Mouse (Mus musculus) neural tube, embryonic 11.5 days (tissue): ENCODE results near the gene Cyth1. TPM values are rescaled to one million over a fixed set of nuclear protein-coding genes. Genes with fewer than 3 reads are reported as not detected.

Experiments used
- ATAC-seq: fragments of 200-750 bp; cut with Nextera tagmentation; 2 replicates; pipeline ENCODE4 v1.8.0; 2017; ENCODE audit warnings: moderate number of reproducible peaks, mild to moderate bottlenecking, moderate TSS enrichment, moderate library complexity; ENCODE audit not compliant: insufficient read depth, low FRiP score, low TSS enrichment
- DNase-seq: peaks from one replicate; pipeline ENCODE4 v3.0.0-alpha.2; 2015; ENCODE audit warnings: low spot score
- H3K27ac ChIP-seq: fragments of 300-500 bp; sonication (generic); 2 replicates; pipeline ENCODE4 v1.5.1; 2014; ENCODE audit warnings: low read depth, mild to moderate bottlenecking, low read length
- H3K27me3 ChIP-seq: fragments of 300-500 bp; sonication (generic); 2 replicates; pipeline ENCODE4 v1.6.1; 2014; ENCODE audit warnings: mild to moderate bottlenecking, low read length, mixed read lengths; ENCODE audit not compliant: control insufficient read depth, insufficient read depth
- H3K36me3 ChIP-seq: fragments of 300-500 bp; sonication (generic); 2 replicates; pipeline ENCODE4 v1.6.1; 2014; ENCODE audit warnings: mild to moderate bottlenecking, low read length, moderate library complexity, mixed read lengths; ENCODE audit not compliant: control insufficient read depth, insufficient read depth
- H3K4me1 ChIP-seq: fragments of 300-500 bp; sonication (generic); 2 replicates; pipeline ENCODE4 v1.6.1; 2014; ENCODE audit warnings: low read length, mixed read lengths; ENCODE audit not compliant: control insufficient read depth, insufficient read depth
- H3K4me2 ChIP-seq: fragments of 300-500 bp; sonication (generic); 2 replicates; pipeline ENCODE4 v1.6.1; 2014; ENCODE audit warnings: low read depth, mild to moderate bottlenecking, moderate library complexity
- H3K4me3 ChIP-seq: fragments of 300-500 bp; sonication (generic); 2 replicates; pipeline ENCODE4 v1.5.1; 2014; ENCODE audit warnings: low read depth, low read length
- H3K9ac ChIP-seq: fragments of 300-500 bp; sonication (generic); 2 replicates; pipeline ENCODE4 v1.6.1; 2014; ENCODE audit warnings: mild to moderate bottlenecking, low read length
- H3K9me3 ChIP-seq: fragments of 300-500 bp; sonication (generic); 2 replicates; pipeline ENCODE4 v1.6.1; 2016; ENCODE audit warnings: low read length; ENCODE audit not compliant: control insufficient read depth
- WGBS: fragments of 180-500 bp; shearing (Covaris S2); extraction: QIAGEN DNeasy Blood & Tissue Kit; methylation state at CpG from one replicate; pipeline ENCODE4 v1.1.7; 2014; 5-methylcytosine and 5-hydroxymethylcytosine counted together
- polyA plus RNA-seq: library from polyadenylated mRNA; unstranded; fragments of >200 nt; fragmentation: Nextera tagmentation; extraction: Ambion mirVana; gene quantifications from 2 replicates; pipeline ENCODE4 v1.2.1, GENCODE M21; 2014

The Cyth1 gene
- polyA plus RNA-seq, 1 experiment from 2014 or later, result 15.8 TPM

DNA sequence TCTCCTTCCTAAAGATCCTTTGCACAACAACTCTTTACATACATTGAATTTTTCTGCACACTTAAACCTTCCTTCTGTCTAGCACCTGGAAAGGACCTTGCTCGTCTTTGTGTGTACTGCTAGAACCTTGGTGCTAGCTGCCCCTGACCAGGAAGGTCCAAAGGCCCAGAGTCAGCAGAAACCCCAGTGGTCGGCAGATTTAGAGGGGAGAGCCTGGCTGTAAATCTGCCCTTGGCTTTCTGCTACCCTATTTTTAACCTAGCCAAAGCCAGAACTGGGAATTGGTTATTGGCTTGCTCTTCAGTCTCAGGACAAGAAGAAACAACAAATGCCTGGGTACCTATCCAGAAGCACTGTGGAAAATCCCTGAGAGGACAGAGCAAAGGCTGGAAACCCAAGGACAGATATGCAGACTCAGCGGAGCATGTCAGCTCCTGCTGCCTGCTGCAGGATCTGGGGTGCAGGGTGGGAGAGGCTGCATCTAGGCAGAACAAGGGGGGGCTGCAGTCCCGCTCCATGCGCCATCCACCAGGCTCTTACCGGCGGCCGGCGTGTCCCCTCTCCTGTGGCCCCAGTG is 46.5 kb downstream of the Cyth1 start:
- H3K27me3 ChIP-seq, result no peaks in the 10 kb centered on the region
- H3K9ac ChIP-seq, result peak overlapping the region; percentile 75
- peak; percentile 50; the same call in 1 of the 2 replicates for ATAC-seq
- peak overlapping the region; percentile 42 for H3K4me3 ChIP-seq
- H3K4me2 ChIP-seq, result peak overlapping the region; percentile 67
- WGBS, result 12% methylated on average over 9 of the region's 9 CpGs
- peaks cover 52% of the 10 kb centered on the region for H3K4me1 ChIP-seq
- no peaks in the 10 kb centered on the region for H3K36me3 ChIP-seq
- no peaks in the 10 kb centered on the region for H3K9me3 ChIP-seq
- DNase-seq, result no peak
- H3K27ac ChIP-seq, result peak overlapping the region; percentile 90

DNA sequence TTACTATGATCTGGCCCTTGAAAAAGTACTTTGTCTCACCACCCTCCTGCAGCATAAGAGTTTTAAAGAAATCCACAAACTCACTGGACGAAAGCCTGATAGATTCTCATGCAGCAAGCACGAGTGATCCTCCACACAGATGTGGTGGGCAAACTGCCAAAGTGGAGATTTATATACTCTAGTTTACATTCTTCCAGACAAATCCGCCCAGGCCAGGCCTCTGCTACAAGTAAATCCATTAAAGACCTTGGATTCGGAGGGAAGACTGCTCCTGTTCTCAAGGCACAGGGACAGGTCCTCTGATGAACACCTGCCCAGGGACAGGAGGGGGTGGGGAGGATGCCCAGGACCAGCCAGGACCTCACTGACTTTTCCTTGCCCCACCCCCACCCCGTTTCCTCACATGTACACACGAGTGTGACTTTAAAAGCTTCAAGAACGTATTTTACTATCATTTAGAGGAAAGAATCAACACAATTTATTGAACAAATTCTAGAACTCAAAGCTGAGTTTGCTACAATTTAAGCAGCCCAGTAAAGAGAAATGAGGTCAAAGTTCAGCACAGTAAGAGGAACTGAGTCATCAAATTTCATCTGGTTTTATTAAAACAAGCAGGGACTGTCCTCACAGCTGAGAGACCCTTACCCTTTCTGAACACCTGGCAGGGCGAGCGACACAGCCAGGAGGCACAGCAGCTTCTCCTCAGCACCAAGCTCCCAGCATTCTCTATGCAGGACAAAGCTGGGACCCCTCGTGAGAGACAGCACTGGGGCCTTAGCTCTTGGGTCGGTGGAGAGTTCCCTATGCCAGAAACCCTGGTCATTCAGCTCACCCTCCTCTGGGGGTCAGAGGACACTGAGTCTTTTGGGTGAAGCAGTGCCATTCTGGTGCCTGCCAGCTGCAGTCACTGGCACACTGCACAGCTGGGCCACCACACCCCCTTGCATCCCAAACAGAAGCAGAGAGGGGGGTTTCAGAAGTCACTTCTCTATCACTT is 47.3 kb downstream of the Cyth1 start:
- 38% methylated on average over 11 of the region's 11 CpGs for WGBS
- H3K4me2 ChIP-seq, result peak overlapping the region; percentile 67
- no peaks in the 10 kb centered on the region for H3K27me3 ChIP-seq
- H3K9ac ChIP-seq, result peak overlapping the region; percentile 75
- no peaks in the 10 kb centered on the region for H3K36me3 ChIP-seq
- H3K27ac ChIP-seq, result peak overlapping the region; percentile 90
- DNase-seq, result no peak
- H3K9me3 ChIP-seq, result no peaks in the 10 kb centered on the region
- ATAC-seq, result no peak
- H3K4me3 ChIP-seq, result peak overlapping the region; percentile 42; the same call in 1 of the 2 replicates
- H3K4me1 ChIP-seq, result peaks cover 60% of the 10 kb centered on the region

DNA sequence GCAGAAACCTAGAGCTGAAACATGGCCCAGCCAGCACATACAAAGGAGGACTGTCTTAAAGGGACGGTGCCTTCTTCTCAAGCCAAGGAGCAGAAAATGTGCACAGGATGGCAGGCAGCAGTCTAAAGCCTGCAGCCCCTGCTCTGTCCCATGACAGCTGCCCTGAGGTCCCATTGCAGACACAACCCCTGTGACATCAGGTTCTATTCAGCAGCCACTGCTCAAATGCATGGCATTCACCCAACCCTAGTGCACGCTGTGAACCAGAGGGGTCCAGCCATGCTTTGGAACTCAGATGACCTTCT is 50.1 kb downstream of the Cyth1 start:
- H3K27ac ChIP-seq, result peak overlapping the region; percentile 28
- no peaks in the 10 kb centered on the region for H3K36me3 ChIP-seq
- DNase-seq (peak; percentile 24), ATAC-seq (no peak)
- H3K4me1 ChIP-seq, result peaks cover 55% of the 10 kb centered on the region
- no peak overlapping the region for H3K4me3 ChIP-seq
- H3K27me3 ChIP-seq, result no peaks in the 10 kb centered on the region
- H3K9me3 ChIP-seq, result no peaks in the 10 kb centered on the region
- H3K4me2 ChIP-seq, result peak overlapping the region; percentile 15
- H3K9ac ChIP-seq, result peak overlapping the region; percentile 1
- WGBS, result 40% methylated on average over 2 of the region's 2 CpGs

DNA sequence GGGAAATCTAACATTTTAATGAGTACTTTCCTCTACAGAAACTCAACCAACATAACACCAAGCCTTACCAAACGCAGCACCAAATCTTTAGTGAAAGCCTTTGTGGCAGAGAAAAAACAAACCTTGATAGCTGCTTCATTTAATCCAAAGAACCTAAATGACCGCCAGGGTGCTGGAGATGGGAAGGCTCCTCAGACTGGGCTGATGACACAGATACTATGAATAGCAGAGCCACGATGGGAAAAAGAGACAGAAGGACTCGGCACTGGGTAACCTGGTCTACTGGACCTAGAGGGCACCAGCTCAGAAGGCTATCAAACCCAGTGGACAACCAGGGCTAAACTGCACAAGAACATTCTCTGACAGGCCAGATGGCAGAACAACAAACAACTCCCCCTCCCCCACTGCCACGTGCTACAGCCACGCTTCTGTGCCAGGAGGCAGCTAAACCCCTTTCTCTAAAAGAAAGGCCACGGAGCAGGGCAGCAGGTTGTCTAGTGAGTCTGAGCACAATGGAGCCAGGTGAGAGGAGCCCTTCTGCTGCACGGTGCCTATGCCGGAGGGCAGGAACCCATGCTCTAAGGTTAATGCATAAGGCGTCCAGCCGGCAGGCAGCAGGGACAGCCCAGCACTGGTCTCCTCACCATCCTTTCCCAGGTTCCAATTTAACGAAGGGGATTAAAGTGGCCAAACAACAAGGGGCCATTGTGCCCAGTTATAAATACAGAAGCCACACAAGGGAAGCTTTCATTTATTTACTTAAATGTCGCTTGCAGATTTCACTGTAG is 50.7 kb downstream of the Cyth1 start:
- 39% methylated on average over 13 of the region's 13 CpGs for WGBS
- DNase-seq (peak; percentile 67), ATAC-seq (0 out of 2 replicates have a peak, but pooled peaks have one; percentile 24)
- peak overlapping the region; percentile 28 for H3K27ac ChIP-seq
- peak overlapping the region; percentile 15 for H3K4me2 ChIP-seq
- no peaks in the 10 kb centered on the region for H3K27me3 ChIP-seq
- no peak overlapping the region for H3K4me3 ChIP-seq
- no peaks in the 10 kb centered on the region for H3K9me3 ChIP-seq
- peaks cover 50% of the 10 kb centered on the region for H3K4me1 ChIP-seq
- no peaks in the 10 kb centered on the region for H3K36me3 ChIP-seq
- peak overlapping the region; percentile 1 for H3K9ac ChIP-seq

DNA sequence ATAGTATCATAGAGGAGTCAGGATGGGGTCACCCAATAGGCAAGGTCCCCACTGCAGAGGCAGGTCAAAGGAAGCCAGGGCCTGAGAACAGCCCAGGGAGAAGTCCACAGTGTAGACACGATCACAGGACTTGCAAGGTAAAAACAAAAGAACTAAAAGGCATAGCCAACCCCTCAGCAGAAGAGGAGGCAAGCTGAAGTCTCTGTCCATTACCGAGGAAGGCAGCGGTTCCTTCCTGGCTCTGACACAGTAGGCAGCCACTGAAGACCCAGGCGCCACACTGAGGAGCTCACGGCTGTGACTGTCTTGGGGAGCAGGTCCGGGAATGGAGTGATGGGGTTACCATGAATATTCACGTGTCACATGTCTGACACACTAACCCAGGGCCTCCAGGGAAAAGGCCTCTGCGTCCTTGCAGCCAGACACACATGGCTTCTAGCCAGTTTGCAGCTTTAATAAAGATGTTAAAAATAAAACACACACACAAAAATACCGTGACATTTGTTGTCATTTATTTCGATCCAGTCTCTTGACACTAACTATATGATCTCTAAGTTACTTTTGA is 51.5 kb downstream of the Cyth1 start:
- WGBS, result 62% methylated on average over 10 of the region's 10 CpGs
- ATAC-seq (no peak), DNase-seq (no peak)
- Histone ChIP-seq H3K4me1 (peaks cover 43% of the 10 kb centered on the region), H3K9ac (no peak overlapping the region), H3K4me2 (no peak overlapping the region), H3K27me3 (no peaks in the 10 kb centered on the region), H3K4me3 (no peak overlapping the region), H3K36me3 (no peaks in the 10 kb centered on the region), H3K9me3 (no peaks in the 10 kb centered on the region), H3K27ac (no peak overlapping the region)

DNA sequence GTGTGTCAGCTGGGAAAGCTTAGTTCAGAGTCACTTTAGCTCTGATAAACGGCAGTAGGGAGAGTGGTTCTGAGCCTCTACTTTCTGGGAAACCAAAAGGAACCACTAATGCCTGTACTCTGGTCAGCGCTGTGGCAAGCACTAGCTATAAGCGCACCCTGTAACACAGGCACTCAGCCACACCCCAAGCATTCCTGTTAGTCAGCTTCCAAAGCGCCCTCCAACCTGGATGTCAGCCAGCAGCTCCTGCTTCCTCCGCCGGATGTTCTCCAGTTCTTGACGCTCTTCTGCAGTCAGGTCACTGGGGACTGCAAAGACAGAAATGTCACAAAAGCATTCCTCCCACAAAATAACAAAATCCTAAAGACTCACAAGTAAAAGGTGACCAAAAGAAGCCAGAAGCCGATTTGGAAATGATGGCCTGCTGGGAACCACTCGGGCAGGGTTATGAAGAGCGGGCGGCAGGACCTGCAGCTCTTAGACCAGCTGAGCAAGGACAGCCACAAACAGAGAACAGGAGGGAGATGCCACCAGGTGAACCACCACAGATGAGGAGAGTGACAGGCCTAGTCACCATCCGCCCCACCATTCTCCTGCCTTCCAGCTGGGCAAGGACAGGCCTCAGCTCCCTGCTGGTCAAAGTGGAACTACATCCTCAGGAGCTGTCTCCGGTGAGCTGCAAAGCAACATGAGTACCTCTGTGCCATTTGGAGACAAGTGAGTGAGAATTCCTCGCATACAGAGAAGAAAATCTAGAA is 54.8 kb downstream of the Cyth1 start:
- Histone ChIP-seq H3K4me2 (no peak overlapping the region), H3K9me3 (no peaks in the 10 kb centered on the region), H3K36me3 (no peaks in the 10 kb centered on the region; the same call in 1 of the 2 replicates), H3K27ac (no peak overlapping the region), H3K9ac (no peak overlapping the region), H3K4me3 (no peak overlapping the region), H3K27me3 (no peaks in the 10 kb centered on the region), H3K4me1 (peaks cover 21% of the 10 kb centered on the region)
- ATAC-seq (no peak), DNase-seq (no peak)
- WGBS, result 82% methylated on average over 14 of the region's 14 CpGs

DNA sequence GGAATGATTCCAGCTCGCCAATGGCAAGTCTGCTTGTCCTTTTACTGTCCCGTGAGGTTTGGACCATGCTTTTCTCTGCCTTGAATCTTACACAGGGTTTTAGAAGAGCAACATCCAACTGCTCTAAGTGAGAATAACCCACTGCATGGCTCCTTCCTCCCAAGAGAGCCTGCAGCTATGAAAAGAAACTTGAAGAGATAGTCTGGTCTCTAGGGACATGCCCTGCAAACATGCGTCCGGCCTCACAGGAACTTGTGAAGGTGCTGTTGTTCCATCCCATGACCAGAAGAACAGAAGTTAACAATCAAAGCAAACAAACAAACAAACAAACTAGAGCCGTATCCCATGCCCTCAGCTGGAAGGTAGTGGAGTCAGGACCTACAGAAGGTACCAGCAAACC is 55.4 kb downstream of the Cyth1 start:
- Histone ChIP-seq H3K9ac (no peak overlapping the region), H3K4me2 (no peak overlapping the region), H3K9me3 (no peaks in the 10 kb centered on the region), H3K27me3 (no peaks in the 10 kb centered on the region), H3K4me1 (peaks cover 15% of the 10 kb centered on the region), H3K4me3 (no peak overlapping the region), H3K36me3 (no peaks in the 10 kb centered on the region; the same call in 1 of the 2 replicates), H3K27ac (no peak overlapping the region)
- ATAC-seq (no peak), DNase-seq (no peak)
- WGBS, result 91% methylated on average over 5 of the region's 5 CpGs

DNA sequence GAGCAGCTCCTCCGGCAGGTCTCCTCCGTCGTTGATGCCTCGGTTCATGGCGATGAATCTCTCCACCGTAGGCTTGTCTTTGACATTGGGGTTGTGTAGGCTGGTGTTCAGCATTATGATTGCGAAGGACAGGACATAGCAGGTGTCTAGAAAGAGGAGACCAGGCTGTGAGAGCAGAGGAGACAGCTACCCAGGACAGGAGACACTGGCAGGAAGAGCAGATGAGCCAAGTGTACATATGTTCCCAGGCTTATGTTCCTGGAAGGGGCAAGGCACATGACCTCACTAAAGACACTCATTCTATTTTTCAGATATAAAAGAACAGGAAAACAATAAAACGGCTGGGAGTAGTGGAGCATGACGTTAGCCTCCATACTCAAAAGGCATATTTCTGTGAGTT is 65.6 kb downstream of the Cyth1 start:
- DNase-seq (no peak), ATAC-seq (no peak)
- H3K4me2 ChIP-seq, result no peak overlapping the region
- 91% methylated on average over 9 of the region's 9 CpGs for WGBS
- H3K27ac ChIP-seq, result no peak overlapping the region
- no peaks in the 10 kb centered on the region for H3K27me3 ChIP-seq
- H3K36me3 ChIP-seq, result peaks cover 5% of the 10 kb centered on the region; the same call in 1 of the 2 replicates
- no peak overlapping the region for H3K4me3 ChIP-seq
- H3K4me1 ChIP-seq, result no peaks in the 10 kb centered on the region
- no peak overlapping the region; the same call in 1 of the 2 replicates for H3K9ac ChIP-seq
- no peaks in the 10 kb centered on the region for H3K9me3 ChIP-seq
